Mouse (Mus musculus) adrenal gland, adult 2 months (tissue): ENCODE measurements around the gene Olfr814. TPM values are rescaled to one million over a fixed set of nuclear protein-coding genes. Genes with fewer than 3 reads are reported as not detected.
"Not testable (repeated sequence)": the region's sequence is repeated elsewhere in the genome, so short reads cannot be mapped to it uniquely, and the experiment has no call there.

Source experiments
- DNase-seq: peaks from one replicate; pipeline ENCODE4 v3.0.0; 2021
- long read RNA-seq: library from polyadenylated mRNA; stranded (forward); transcript quantifications from one replicate; pipeline ENCODE4 v2.0.0, GENCODE M21; 2021
- polyA plus RNA-seq: library from polyadenylated mRNA; depleted of rRNA; stranded (reverse); fragments of >200 nt; gene quantifications from 2 replicates; pipeline ENCODE4 v1.2.3, GENCODE M21; 2012; rRNA removed
- total RNA-seq, 2 experiments: library from RNA; stranded (reverse); gene quantifications; 2 replicates each; pipeline ENCODE4 v1.2.3; 2021

The Olfr814 gene
- total RNA-seq: not detected
- polyA plus RNA-seq: not detected in 2 replicates
- long read RNA-seq: 0 reads

GRCm38 (mm10) chr10:129879751-129880150, at the start of gene Olfr814:
TSS of gene Olfr814 (minus strand) at chr10:129879851.
- not testable (repeated sequence) for DNase-seq

- DNase-seq: no peak
Observed at GRCm38 (mm10) chr10:129915497-129915896, 35.8 kb upstream of the Olfr814 start, which contains the start of gene Olfr816. TSS of gene Olfr816 (minus strand) at chr10:129915597.

GRCm38 (mm10) chr10:129905767-129906166, 26.1 kb upstream of the Olfr814 start, which contains the start of gene Olfr815:
TSS of gene Olfr815 (minus strand) at chr10:129905867.
- not testable (repeated sequence) for DNase-seq

GRCm38 (mm10) chr10:129885934-129886333, 6.3 kb upstream of the Olfr814 start:
- DNase-seq: no peak

GRCm38 (mm10) chr10:129885496-129885895, 5.8 kb upstream of the Olfr814 start:
- DNase-seq: not testable (repeated sequence)

GRCm38 (mm10) chr10:129855067-129855466, 24.6 kb downstream of the Olfr814 start, which contains the start of gene Olfr813:
TSS of gene Olfr813 (plus strand) at chr10:129855367.
- no peak for DNase-seq

- DNase-seq: no peak
Observed at GRCm38 (mm10) chr10:129847343-129847742, 32.3 kb downstream of the Olfr814 start.

- DNase-seq: no peak
Observed at GRCm38 (mm10) chr10:129845994-129846393, 33.7 kb downstream of the Olfr814 start, which contains the start of gene Olfr812. TSS of gene Olfr812 (minus strand) at chr10:129846094.

Other genes starting within 250 kb of the Olfr814 start
- gene Olfr799, start 242.4 kb downstream of the Olfr814 start, total RNA-seq: not detected
- gene Olfr799, start 242.4 kb downstream of the Olfr814 start, polyA plus RNA-seq: not detected in 2 replicates
- not detected for gene Olfr800, start 222.2 kb downstream of the Olfr814 start, total RNA-seq
- not detected in 2 replicates for gene Olfr800, start 222.2 kb downstream of the Olfr814 start, polyA plus RNA-seq
- gene Olfr801, start 206.0 kb downstream of the Olfr814 start, total RNA-seq: not detected
- not detected in 2 replicates for gene Olfr801, start 206.0 kb downstream of the Olfr814 start, polyA plus RNA-seq
- gene Olfr802, start 191.7 kb downstream of the Olfr814 start, total RNA-seq: not detected
- not detected in 2 replicates for gene Olfr802, start 191.7 kb downstream of the Olfr814 start, polyA plus RNA-seq
- gene Olfr803, start 185.6 kb downstream of the Olfr814 start, total RNA-seq: not detected
- not detected in 2 replicates for gene Olfr803, start 185.6 kb downstream of the Olfr814 start, polyA plus RNA-seq
- not detected for gene Olfr804, start 176.6 kb downstream of the Olfr814 start, total RNA-seq
- gene Olfr804, start 176.6 kb downstream of the Olfr814 start, polyA plus RNA-seq: not detected in 2 replicates
- not detected for gene Olfr805, start 150.5 kb downstream of the Olfr814 start, total RNA-seq
- not detected in 2 replicates for gene Olfr805, start 150.5 kb downstream of the Olfr814 start, polyA plus RNA-seq
- gene Olfr806, start 137.9 kb downstream of the Olfr814 start, total RNA-seq: not detected
- gene Olfr806, start 137.9 kb downstream of the Olfr814 start, polyA plus RNA-seq: not detected in 2 replicates
- not detected for gene Olfr807, start 122.1 kb downstream of the Olfr814 start, total RNA-seq
- gene Olfr807, start 122.1 kb downstream of the Olfr814 start, polyA plus RNA-seq: not detected in 2 replicates
- gene Olfr808, start 114.4 kb downstream of the Olfr814 start, total RNA-seq: not detected
- not detected in 2 replicates for gene Olfr808, start 114.4 kb downstream of the Olfr814 start, polyA plus RNA-seq
- gene Olfr809, start 105.2 kb downstream of the Olfr814 start, total RNA-seq: not detected
- gene Olfr809, start 105.2 kb downstream of the Olfr814 start, polyA plus RNA-seq: not detected in 2 replicates
- gene Olfr810, start 84.9 kb downstream of the Olfr814 start, total RNA-seq: not detected
- gene Olfr810, start 84.9 kb downstream of the Olfr814 start, polyA plus RNA-seq: not detected in 2 replicates
- not detected for gene Olfr811, start 75.5 kb downstream of the Olfr814 start, total RNA-seq
- gene Olfr811, start 75.5 kb downstream of the Olfr814 start, polyA plus RNA-seq: not detected in 2 replicates
- not detected for gene Olfr812, start 33.8 kb downstream of the Olfr814 start, total RNA-seq
- not detected in 2 replicates for gene Olfr812, start 33.8 kb downstream of the Olfr814 start, polyA plus RNA-seq
- gene Olfr813, start 24.5 kb downstream of the Olfr814 start, total RNA-seq: not detected
- gene Olfr813, start 24.5 kb downstream of the Olfr814 start, polyA plus RNA-seq: not detected in 2 replicates
- gene Olfr815, start 26.0 kb upstream of the Olfr814 start, total RNA-seq: not detected
- not detected in 2 replicates for gene Olfr815, start 26.0 kb upstream of the Olfr814 start, polyA plus RNA-seq
- gene Olfr816, start 35.7 kb upstream of the Olfr814 start, total RNA-seq: not detected
- not detected in 2 replicates for gene Olfr816, start 35.7 kb upstream of the Olfr814 start, polyA plus RNA-seq
- not detected for gene Olfr818, start 69.2 kb upstream of the Olfr814 start, total RNA-seq
- gene Olfr818, start 69.2 kb upstream of the Olfr814 start, polyA plus RNA-seq: not detected in 2 replicates
- not detected for gene Olfr819, start 87.4 kb upstream of the Olfr814 start, total RNA-seq
- gene Olfr819, start 87.4 kb upstream of the Olfr814 start, polyA plus RNA-seq: not detected in 2 replicates
- not detected for gene Olfr247, start 96.3 kb upstream of the Olfr814 start, total RNA-seq
- gene Olfr247, start 96.3 kb upstream of the Olfr814 start, polyA plus RNA-seq: not detected in 2 replicates
- gene Gm10310, start 105.2 kb upstream of the Olfr814 start, total RNA-seq: not detected
- not detected in 2 replicates for gene Gm10310, start 105.2 kb upstream of the Olfr814 start, polyA plus RNA-seq
- gene Olfr820, start 132.8 kb upstream of the Olfr814 start, total RNA-seq: not detected
- not detected in 2 replicates for gene Olfr820, start 132.8 kb upstream of the Olfr814 start, polyA plus RNA-seq
- gene Olfr821, start 150.5 kb upstream of the Olfr814 start, total RNA-seq: not detected
- not detected in 2 replicates for gene Olfr821, start 150.5 kb upstream of the Olfr814 start, polyA plus RNA-seq
- gene Olfr822, start 191.4 kb upstream of the Olfr814 start, total RNA-seq: not detected
- not detected in 2 replicates for gene Olfr822, start 191.4 kb upstream of the Olfr814 start, polyA plus RNA-seq
- gene Olfr823, start 235.5 kb upstream of the Olfr814 start, total RNA-seq: not detected
- gene Olfr823, start 235.5 kb upstream of the Olfr814 start, polyA plus RNA-seq: not detected in 2 replicates